Mouse (Mus musculus) 416B (cell line): ENCODE results near the gene Uvrag.

Experiments used
- DNase-seq: peaks from one replicate; pipeline ENCODE4 v3.0.0; 2011; ENCODE audit warnings: low read depth

Gene Uvrag

DNA sequence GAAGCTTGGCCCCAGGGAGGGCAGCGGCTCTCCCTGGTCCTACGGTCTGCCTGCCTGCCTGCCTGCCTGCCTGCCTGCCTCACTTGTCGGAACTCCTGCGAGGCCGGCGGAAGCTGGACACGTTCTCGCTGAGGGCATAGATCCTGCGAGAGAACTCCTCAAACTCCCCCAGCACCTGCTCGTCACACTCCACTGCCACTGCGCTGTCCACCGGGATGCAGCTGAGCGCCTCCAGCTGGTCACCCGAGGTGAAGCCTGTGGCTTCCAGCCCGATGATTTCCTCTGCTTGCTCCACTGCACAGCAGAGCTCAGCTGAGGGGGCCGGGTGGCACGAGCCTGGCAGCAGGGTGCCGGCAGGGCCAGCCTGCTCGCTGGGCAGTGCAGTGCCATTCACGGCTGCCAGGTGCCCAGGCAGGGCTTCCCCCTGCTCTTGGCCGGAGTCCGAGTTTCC, 253.1 kb downstream of the Uvrag start:
- peak; percentile 51 for DNase-seq

DNA sequence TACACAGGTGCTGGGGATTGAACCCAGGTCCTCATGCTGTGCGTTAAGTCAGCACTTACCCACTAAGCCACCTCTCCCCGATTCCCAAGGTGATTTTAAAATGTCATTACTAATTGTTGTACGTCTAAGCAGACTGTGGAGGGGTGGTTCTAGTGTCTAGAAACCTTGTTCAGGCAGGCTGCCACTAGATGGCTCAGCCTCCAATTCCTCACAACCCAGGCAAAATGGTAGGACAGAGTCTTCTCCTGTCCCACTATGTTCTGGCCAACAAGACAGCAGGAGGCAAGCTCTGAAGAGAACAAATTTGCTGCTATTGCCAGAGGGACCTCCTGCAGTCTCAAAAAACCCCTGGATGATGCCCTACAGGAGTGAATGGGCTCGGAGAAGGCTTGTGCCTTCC, 259.1 kb downstream of the Uvrag start:
- peak; percentile 36 for DNase-seq

DNA sequence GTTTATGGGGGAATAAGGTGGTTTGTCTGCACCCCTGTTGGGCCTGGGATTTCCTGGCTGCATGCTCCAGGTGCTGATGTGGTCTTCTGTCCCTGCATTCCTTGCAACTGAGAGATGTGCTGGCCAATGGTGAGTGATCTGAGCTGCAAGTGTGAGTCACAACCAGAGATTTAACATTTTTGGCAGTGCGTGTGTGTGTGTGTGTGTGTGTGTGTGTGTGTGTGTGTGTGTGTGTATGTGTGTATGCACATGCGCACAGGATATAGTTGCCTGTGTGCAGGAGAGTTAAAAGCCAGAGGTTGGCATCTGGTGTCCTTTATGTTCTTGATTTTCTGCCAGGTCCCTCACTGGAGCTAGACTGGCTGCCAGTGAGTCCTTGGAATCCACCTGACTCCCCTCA, 261.8 kb downstream of the Uvrag start:
- peak; percentile 13 for DNase-seq

DNA sequence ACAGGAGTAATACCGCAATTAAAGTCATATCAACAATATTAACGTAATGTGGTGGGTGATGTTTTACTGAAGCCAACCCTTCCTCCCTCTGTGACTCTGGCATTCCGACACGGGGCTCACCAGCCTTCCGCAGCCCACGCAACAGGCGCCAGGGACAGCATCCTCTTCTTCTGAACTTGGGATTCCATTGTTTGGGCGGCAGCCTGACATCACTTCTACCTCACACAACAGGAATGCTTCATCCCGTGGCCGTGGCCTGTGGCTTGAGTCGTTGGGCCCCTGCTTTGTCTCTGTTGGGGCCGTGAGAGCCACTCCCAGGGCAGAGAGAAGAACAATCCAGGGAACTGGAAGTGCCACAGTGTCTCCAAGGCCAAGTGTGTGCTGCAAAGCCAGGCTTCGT, 264.8 kb downstream of the Uvrag start:
- DNase-seq = no peak

DNA sequence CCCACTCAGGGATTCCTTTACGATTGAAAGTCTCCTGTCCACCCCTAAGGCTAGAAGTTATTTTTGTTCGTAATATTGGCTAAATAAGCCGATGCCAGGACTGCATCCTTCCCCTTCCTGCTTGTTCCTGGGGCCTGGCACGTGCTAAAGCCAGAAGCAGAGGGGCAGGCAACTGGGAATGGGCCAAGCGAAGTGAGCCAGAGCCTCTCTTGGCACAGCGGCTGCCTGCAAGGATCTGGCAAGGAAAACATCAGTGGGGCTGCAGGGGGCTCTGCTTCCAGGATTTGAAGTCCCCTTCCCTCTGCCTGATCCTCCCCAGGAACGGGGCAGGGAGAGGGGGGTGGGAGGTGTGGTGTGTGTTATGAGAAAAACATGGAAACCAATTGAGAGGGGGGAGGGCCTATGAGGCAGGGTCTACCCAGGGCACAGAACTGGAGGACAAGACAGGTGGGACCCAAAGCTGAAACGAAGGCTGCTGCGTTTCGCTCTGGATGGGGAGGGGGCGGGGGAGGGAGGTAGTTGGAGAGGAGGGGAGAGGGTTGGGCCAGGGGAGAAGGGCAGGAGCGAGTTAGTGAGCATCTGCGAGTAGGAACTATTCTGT, 265.5 kb downstream of the Uvrag start:
- DNase-seq = no peak

DNA sequence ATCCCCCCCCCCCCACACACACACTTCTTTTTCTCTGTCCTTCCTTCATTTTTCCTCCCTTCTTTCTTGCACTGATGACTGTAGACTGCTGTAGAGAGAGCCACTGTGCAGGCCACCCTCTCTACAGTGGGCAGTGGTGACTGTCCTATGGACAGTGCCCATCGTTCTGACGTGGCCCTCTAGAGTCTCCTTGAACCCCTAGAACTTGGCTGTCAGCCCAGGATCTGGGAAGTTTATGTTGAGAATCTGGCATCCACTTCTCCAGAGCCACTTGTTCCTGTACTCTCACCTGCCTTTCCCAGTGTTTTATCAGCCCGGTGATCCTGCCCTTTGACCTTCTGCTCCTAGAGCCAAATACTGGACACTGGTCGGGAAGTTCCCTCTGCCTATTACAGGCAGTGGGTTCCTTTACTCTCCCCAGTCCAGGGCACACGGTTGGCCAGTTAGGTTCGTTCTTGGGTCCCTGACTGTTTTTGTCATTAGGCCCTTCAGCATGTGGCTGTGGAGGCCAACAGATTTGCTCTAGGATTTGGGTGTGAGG, 266.5 kb downstream of the Uvrag start:
- DNase-seq = no peak

DNA sequence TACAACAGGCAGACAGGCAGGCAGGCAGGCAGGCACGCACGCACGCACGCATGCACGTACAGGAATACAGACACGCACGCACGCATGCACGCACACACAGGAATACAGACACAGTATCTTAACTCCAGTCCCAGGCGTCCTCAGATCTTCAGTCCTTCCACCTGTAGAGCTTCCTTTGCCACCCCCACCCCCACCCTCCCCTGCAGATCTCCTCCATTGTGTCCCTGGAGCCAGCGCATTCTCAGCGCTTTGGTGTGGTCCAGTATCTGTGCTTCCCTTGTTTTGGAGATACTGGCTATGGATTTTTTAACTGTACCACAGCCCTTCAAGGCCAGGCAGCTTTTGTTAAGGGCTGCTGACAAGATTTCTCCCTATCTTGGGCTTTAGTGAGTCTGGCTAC, 267.6 kb downstream of the Uvrag start:
- no peak for DNase-seq

DNA sequence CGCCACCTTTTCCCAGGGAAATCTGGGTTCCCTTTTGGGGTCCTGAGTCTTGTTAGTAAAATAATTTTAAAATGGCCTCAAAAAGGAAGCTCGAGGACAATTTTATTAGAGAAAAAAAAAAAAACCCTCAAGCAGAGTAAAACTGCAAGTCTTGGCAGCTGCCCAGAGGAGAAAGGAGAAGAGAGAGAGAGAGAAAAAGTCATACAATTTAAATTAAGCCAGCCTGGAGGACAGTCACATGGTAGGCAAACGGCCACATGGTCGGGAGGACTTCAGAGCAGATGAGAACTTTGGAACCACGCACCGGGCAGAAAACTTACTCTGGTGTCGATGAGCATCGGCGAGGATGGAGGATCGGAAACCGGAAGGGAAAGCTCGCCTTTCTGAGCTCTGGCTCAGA, 269.1 kb downstream of the Uvrag start:
- no peak for DNase-seq

DNA sequence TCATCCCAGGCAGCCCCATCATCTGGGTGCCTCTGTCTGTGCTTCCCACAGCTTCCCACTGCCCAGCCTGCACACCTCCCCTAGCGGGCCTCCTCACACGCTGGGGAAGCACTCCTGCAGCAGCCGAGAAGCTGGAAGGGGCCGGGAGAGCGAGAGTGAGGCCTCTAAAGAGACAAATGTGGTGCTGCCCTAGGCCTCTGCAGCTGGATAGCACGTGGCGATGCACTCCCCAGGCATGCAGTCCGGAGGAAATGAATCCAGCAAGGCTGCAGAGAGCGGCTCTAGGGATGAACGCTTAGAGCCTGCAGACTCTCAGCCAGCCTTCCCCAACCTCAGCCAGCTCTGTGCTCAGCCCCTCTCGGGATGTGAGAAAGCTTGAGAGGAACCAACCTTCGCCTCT, 270.1 kb downstream of the Uvrag start:
- no peak for DNase-seq

DNA sequence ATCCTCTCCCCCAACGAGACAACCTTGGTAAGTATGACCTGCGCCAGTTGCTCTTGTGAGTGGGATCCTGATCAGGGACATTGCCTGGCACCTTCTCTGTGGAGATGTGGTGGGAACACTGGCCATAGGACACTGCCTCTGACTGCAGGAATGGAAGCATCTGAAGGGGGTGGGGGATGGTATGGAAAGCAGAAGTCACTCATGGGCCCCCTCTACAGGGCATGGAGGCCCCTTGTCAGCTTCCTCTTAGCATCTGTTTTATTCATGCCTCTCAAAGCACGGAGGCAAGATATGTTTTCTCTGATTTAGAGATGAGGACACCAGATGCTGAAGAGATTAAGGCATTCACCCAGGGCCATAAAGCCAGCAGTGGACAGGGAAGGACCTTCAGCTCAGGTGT, 271.9 kb downstream of the Uvrag start:
- peak; percentile 48 for DNase-seq

DNA sequence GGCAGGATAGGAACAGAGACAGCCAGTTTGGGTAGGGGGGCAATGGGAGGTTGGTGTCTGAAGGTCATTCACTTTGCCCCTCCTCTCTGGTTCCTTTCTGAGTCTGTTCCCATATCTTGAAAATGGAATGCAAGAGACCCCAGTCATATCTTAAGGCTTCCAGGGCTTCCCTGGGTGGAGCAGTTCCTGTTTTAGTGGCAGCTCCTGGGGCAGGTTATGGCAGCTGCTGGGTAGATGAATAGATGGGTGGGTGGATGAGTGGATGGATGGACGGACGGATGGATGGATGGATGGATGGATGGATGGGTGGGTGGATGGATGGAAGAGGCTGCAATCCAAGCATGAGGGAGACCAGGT, 273.2 kb downstream of the Uvrag start:
- no peak for DNase-seq

DNA sequence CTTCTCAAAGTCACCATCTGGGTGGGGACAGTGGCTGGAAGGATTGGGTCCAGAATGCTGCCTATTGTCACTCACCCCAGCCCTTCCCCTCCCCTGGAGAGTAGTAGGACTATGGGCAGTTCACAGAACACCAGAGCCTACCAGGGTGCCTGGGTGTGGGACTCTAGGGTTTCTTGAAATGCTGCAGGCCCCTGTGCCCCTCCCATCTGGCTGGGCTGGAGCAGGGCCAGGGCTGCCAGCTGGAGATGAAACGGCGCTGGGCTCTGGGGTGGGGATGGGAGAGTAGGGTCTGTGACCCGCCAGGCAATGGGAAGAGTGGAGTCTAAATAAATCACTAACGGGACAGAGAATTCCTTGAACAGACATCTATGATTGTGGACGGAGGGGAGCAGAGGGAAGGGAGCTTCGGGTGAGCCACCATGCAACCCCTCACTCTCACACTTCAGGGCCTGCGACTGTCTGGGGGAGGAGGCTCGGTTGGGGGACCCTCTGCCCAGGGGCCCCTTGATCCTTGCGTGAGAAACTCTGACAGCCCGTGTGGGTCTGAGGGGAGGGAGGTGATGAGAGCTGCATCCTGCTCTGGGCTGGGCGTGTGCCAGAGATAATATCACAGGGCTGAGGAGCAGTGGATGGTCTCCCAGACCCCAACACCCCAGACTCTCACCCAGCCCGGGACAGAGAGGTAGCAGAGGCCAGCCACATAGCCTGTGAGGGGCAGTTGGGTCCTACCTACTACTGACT, 273.7 kb downstream of the Uvrag start:
- DNase-seq = no peak

DNA sequence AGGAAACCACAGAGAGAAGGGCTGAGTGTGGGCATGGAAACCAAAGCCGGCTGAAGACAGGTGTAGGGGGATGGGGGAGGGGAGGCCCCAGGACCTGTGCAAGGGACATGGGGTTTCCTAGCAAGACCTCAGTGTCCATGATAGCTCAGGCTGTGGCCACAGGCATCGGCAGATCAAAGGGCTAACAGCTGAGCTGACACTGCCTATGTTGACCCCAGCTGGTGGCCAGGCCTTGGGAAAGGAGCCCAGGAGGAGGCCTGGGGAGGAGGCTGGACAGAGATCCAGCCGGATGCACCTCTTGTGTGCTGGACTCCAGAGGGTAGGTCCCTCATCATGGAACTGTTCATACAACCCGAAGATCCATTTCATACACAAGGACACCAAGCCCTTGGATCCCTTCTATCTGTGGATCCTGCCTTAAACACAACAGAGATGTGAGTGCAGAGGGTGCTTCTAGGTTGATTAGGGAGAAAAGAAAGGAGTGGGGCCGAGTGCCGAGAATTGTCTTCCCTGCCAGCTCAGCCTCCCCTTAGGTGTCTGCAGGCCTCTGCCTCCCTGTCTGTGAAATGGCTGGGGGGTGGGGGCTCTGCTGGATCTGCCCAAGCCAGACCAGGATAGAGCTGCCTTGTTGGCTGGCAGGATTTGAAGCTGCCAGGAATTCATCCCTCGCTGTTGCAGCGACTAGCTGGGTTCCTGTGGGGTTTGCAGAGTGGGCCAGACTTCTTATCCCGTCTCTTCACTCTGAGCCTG, 276.8 kb downstream of the Uvrag start:
- DNase-seq = no peak

DNA sequence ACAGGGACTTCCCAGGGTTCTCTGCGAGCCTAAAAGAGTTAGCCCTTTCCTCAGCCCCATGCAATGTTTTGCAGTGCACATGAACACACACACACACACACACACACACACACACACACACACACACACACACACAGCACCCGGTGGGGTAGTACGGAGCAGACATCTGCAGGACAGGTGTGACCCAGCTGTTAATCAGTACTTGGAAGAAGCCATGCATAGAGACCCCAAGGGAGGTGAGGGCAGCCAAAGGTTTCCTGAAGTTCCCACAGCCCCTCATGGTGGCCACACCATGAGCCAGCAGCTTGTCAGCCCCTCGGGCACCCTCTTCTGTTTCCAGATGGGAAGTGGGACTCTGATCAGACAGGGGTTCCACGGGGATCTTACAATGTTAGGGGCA, 277.9 kb downstream of the Uvrag start:
- no peak for DNase-seq

DNA sequence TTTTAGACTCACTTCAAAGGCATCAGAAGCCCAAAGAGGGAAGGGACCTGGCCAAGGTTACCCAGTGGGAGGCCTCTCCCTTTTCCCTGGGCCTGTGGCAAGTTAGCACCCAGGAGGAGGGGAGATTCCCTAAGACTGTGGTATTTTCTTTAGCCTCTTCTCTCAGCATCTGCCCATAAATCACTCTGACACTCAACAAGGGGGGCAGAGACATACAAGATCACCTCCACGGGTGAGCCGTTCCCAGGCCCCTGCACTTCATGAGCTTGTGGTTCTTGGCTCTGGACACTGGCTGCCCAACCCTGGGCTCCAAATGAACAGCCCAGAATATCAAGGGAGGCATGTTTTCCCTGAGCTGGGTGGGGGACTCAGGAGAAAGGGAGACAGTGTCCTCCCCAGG, 279.9 kb downstream of the Uvrag start:
- DNase-seq = no peak

DNA sequence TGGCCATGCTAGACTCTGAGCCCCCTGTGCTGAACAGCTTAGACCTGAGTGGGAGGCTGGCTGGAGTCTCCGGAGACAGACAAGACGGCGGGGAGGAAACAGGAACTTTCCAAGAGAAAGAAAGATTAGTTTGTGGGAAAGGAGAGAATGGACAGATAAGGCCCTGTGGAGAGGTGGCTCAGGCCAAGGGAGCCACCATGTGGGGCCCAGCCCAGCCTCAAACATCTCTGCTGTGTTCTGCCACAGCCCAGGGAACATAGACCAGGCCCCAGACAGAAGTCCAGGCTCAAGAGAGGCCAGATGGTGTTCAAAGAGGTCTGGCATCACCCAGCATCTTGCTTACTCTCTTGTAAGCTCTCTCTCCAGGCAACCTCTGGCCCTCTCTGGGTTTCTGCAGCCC, 283.8 kb downstream of the Uvrag start:
- DNase-seq = no peak

DNA sequence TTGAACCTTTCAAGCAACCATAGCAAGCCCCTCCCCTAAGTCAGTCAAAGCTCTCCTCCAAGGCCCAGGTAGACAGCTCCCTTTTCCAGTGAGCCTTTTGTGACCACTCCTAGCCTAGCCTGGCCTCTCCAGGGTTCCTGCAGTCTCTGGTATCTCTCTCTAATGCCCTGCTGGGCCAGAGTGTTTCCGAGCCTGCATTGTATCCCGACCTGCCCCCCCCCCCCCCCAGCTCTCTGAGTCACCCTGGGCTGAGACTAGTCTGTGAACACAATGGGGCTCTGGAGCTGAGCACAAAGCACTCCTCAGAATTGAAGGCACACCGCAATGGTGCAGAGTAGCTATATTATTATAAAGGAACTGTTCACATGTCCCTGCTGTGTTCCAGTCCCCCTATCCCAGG, 284.8 kb downstream of the Uvrag start:
- no peak for DNase-seq

DNA sequence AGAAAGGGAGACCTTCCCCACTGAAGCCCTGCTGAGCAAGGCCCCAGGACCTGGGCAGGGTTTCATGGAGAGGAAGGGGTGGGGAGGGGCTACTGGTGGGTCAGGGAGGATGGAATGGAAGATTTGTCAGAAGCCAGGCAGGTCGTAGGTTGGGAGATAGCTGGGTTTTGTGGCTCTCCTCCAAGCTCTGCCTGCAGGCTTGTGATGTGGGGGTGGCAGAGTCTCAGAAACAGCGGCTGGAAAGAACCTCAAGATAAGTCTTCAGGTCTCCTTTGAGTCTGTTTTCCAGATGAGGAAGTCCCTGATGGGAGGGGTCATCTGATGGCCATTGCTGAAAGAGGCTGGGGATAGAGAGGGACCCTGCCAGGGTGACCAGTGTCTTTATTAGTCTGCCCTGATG, 285.6 kb downstream of the Uvrag start:
- no peak for DNase-seq

DNA sequence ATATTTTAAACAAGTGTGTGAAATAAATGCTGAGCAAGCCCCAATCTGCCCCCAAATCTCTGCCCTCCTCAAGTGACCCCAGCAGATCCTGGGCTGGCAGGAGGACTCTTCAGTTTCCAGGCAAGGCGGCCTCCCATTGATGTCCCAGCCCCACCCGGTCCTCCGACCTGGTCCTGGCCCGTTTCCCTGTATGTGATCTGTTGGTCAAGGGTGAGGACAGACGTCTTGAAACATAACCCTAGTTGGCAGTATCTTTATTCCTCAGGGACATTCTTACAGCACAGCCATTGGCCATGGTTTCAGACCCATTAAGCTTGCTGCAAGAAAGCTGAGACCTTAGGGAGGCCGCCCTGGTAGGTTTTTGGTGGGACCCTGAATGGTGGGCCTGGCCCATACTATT, 287.1 kb downstream of the Uvrag start:
- no peak for DNase-seq

DNA sequence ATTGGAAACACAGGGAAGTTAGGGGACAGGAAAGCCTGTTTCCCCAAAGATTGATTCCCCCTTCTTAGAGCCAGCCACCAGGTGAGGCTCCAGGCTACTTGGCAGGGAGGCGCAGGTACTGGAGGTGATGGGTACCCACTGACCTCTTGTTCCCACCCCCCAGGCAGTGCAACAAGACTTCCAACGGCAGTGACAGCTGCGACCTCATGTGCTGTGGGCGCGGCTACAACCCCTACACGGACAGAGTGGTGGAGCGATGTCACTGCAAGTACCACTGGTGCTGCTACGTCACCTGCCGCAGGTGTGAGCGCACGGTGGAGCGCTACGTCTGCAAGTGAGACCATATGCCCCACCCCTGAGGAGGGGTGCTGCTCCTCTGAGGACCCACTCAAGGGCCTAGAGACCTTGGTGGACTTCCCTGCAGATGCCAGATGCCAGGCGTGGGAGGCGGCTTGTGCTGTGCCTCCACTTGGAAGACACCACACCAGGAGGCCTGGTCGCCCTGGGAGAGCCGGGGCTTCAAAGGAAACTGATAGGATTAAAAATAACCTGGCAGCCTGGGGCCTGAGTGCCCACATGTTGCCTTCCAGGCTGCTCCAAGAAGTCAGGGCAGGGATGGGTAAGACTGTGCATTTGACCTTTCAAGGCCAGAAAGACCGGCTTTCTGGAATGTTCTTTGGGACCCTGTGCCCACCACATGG, 287.8 kb downstream of the Uvrag start:
- no peak for DNase-seq

DNA sequence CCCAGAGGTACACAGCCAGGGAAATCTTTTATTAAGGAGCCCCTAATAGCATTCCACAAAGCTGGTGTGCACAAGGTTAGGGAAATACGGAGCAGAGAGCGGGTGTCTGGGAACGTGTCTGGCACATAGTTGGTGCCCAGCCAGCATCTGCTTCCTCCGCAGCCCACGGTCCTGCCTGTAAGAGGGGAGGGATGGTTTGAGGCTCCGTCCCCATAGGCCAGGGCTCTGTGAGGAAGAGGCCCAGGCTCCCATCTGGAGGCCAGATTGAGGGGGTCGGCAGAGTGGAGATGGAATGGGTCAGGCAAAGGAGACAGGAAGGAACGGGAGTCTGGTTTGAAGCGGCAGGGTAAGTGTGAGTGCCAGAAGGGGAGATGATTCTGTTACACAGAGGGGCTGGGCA, 289.7 kb downstream of the Uvrag start:
- no peak for DNase-seq

DNA sequence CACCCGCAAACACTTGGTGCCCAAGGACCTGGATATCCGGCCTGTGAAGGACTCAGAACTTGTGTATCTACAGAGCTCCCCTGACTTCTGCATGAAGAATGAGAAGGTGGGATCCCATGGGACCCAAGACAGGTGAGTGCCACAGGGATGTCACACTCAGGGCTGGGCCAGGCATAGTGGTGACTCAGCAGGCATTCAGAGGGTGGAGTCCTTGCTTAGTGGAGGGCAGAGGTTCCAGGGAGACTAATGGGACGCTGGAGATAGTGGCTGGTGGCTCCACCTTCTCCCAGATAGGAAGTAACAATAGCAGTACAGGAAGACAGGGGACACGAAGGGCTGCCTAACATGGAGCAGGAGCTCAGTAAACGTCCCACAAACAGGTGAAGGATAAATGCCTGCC, 290.6 kb downstream of the Uvrag start:
- DNase-seq = no peak
